Mouse (Mus musculus) effector memory CD4-positive, alpha-beta T cell, adult 5 months (primary cell): ENCODE measurements around the gene Hsd3b6. TPM values are rescaled to one million over a fixed set of nuclear protein-coding genes. Genes with fewer than 3 reads are reported as not detected.

Source experiments
- polyA plus RNA-seq: library from polyadenylated mRNA; unstranded; fragments of 100-300 nt; shearing (Covaris generic); gene quantifications from one replicate; pipeline ENCODE4 v1.2.1, GENCODE M21; 2017

Hsd3b6 gene
- polyA plus RNA-seq: not detected

GRCm38 (mm10) chr3:98814101-98814670 is at the start of gene Hsd3b6:
TSS of gene Hsd3b6 (minus strand) at chr3:98814443.

GRCm38 (mm10) chr3:98859576-98859975 is 45.3 kb upstream of the Hsd3b6 start, which contains the start of gene Hsd3b1:
TSS of gene Hsd3b1 (minus strand) at chr3:98859794.

Other genes with a start within 250 kb of the Hsd3b6 start
- gene Gm10681, start 225.6 kb downstream of the Hsd3b6 start, polyA plus RNA-seq: not detected
- gene Hsd3b5, start 184.2 kb downstream of the Hsd3b6 start, polyA plus RNA-seq: not detected
- gene Hsd3b2, start 89.9 kb downstream of the Hsd3b6 start, polyA plus RNA-seq: not detected
- gene Hsd3b3, start 51.3 kb downstream of the Hsd3b6 start, polyA plus RNA-seq: 0.15 TPM
- not detected for gene Hsd3b1, start 45.4 kb upstream of the Hsd3b6 start, polyA plus RNA-seq
- gene Hao2, start 78.8 kb upstream of the Hsd3b6 start, polyA plus RNA-seq: not detected